Mouse (Mus musculus): ENCODE measurements around the gene Olfr976. TPM values are rescaled to one million over a fixed set of nuclear protein-coding genes. Genes with fewer than 3 reads are reported as not detected.
"Not testable (repeated sequence)": the region's sequence is repeated elsewhere in the genome, so short reads cannot be mapped to it uniquely, and the experiment has no call there.

Olfr976 gene
- total RNA-seq (2021), result not detected

DNA sequence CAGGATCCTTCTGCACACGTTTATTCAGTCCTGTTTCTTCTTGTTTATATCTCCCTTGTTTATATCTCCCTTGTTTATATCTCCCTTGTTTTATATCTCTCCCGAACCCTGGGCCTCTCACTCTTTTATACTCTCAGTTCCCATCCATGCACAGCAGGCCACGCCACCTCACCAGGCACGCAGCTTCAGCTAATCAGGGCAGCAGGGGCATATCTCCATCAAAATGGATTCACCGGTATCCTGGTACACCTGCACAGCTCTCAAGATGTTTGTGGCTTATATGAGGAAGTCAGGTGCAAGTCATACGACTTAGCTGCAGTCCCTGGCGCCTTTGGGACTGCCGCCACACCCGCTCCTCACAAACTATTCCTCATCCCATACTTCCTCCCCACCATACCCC is at the start of gene Olfr976:
Gene Olfr976 (minus strand): TSS at position 101 of the 400 bp plus-strand sequence.
- not testable (repeated sequence) for DNase-seq

DNA sequence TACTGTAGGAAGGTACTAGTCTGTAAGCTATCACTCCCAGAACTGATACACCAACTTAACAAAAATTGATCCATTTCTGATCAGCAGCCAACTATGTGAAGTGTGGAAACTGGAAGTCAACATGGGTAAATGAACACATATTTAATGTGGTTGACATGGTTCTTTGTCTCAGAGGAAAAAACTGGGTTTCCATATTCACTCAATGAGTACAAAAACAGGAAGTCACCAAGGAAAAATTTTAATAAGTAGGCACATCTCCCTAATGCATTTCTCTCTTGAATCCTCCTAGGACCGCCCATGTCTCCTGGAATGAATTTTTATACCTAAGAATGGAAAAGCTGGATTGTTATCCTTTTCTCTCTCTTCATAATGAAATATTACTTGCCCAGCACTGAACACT is 48.5 kb upstream of the Olfr976 start, which contains the start of gene Olfr980:
Gene Olfr980 (minus strand): TSS at position 101 of the 400 bp plus-strand sequence.
- DNase-seq, result no peak

DNA sequence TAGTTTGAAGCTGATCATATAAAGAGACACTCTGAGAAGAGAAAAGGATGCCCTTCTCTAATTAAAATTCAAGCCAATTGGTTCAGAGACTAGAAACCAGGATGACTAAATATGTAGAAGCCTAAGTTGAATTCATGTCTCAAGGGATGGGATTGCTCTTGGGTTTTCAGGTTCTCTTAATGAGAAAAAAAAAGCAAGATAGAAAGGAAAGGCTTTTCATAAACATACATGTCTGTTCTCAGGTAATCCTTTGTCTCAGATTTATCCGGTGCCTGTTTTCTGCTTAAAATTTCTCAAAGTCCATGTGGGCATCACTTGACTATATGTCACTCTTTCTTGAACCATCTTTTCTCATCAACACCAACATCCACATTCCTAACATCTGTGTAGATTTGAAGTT is 42.4 kb upstream of the Olfr976 start, which contains the start of gene Olfr979:
Gene Olfr979 (minus strand): TSS at position 101 of the 400 bp plus-strand sequence.
- no peak for DNase-seq

DNA sequence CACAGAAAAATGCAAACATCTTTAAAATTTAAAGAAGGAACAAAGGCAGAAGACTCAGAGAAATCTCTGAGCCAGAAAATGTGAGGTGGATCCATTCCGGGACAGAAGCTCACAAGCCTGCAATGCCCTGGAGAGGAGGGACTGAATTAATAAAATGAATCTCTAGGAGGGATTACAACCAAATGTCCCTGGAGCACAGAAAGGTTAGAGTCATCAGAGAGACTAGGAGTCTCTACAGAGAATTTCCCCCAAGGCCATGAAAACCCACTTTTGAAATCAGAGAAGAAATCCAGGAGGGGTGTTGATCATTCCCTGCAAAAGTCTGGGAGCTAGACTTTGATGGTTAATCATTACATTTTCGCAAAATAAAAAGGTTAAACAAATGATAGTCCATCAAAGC is 30.9 kb upstream of the Olfr976 start, which contains the start of gene Olfr978:
Gene Olfr978 (plus strand): TSS at position 301 of the 400 bp plus-strand sequence.
- no peak for DNase-seq

DNA sequence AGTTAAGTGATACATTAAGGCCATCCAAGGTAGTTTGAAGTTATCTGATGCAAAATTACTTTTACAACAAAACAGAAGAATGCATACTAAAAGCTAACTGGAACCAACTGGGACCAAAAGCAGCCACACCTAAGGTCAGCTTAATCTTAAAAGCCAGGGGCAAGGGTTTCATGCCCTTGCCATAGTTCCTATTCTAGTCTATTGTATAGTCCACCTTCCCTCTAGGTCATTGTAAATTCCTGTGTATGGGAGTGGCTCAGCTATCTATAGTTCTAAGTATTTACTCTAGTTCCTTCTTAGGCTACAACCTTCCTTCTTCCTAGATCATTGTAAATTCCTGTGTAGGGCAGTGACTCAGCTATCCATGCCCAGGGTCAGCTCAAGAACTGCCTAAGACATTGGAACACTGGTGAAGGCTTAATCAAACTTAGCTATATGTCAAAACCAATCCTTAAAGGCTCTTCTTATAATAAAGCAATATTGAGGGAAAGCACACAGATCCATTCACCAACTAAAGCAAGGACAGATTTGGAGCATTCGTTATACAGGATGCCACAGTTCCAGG is 15.7 kb upstream of the Olfr976 start:
- not testable (repeated sequence) for DNase-seq

DNA sequence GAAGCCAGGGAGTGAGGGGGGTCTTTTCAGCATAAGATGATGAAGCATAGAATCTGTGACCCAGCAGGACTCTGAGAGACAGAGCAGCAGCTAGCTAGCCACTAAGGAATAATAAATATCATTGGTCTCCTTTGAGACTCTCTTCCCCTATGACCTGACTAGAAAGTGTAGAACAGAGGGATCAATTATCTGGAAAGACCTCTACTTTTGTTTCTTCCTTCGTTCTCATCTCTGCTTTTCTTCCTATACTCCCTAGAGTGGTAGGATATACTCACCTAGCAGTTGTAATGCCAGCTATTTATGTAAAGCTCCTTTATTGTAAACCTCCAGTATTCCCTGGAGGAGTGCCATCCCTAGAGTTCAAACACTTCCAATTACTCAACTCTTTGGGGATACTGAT is 9.0 kb downstream of the Olfr976 start, which contains the start of gene Olfr975:
Gene Olfr975 (minus strand): TSS at position 101 of the 400 bp plus-strand sequence.
- no peak for DNase-seq

DNA sequence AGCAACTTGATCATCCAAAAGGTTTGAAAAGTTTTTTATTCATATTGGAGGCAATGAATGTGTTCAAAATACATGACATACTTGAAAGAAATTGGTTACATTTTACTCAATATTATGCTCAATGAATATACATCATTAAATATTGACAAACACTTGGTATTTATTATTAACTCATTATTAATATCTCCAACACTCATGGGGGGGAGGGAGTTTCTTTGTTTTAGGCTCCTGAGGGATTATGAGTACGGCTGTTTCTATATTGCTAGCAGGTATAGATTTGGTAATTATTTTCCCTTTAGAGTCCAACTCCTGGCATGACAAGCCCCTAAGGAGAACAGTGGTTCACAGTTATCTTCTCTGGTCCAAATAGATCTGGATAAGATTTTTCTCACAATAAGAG is 23.7 kb downstream of the Olfr976 start, which contains the start of gene Olfr974:
Gene Olfr974 (plus strand): TSS at position 301 of the 400 bp plus-strand sequence.
- DNase-seq, result no peak

DNA sequence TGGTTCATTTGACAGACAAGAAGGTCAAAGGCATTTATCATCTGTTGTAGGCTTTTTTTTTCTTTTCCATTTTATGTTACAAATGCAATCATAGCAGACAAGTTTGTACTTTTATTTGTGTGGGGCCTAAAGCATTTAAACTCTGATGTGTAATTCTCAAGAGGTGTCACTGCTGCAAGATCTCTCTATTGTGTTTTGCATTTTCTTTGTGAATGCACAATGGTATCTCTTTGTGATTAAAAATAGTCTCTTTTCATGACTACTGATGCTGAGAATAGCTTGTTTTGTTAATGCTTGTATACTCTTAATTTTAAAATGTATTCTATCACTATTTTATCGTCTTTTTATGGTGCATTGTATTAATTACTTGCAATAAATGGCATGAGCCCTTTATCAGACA is 32.1 kb downstream of the Olfr976 start:
- not testable (repeated sequence) for DNase-seq

DNA sequence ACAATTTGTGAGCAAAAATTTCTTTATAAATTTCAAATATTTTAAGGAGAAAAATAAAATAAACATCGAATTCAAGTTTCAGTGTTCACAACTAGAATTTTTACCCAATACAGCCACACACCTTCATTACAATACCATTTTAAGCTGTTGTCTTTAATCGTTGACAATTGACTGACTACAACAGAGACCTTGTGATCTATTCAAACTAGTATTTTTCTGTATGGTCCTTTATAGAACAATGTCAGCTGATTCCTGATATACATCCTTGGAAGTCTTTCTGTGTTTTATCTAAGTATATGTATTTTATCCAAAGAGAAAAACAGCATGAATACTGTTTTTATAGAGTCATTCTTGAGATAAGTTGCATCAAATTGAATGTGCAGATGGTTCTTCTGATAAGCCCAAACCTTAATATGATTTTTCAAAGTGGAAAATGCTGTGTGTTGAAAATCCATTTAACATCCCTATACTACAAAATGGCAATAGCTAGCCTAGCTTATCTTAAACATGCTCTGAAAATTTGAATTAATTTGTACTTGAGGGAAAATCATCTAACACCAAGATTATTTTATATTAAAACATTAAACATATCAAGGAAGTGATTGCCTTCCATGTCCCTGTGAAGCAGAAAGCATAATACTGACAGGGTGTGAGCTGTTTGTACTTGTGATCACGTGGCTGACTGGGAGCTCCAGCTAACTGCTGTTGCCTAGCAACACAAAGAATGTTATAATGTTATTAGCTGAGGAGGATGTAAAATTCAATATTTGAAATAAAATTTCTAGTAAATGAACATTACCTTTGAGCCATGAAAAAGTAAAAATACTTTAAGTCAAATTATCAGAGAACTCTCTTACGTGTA is 32.7 kb downstream of the Olfr976 start:
- not testable (repeated sequence) for DNase-seq

DNA sequence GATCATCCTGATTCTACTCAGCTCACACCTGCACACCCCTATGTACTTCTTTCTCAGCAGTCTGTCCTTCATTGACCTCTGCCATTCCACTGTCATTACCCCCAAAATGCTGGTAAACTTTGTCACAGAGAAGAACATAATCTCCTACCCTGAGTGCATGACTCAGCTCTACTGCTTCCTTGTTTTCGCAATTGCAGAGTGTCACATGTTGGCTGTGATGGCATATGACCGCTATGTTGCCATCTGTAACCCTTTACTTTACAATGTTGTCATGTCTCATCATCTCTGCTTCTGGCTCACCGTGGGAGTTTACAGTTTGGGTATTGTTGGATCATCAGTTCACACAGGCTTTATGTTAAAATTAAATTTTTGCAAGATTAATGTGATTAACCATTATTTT is 51.0 kb downstream of the Olfr976 start:
- DNase-seq, result no peak

DNA sequence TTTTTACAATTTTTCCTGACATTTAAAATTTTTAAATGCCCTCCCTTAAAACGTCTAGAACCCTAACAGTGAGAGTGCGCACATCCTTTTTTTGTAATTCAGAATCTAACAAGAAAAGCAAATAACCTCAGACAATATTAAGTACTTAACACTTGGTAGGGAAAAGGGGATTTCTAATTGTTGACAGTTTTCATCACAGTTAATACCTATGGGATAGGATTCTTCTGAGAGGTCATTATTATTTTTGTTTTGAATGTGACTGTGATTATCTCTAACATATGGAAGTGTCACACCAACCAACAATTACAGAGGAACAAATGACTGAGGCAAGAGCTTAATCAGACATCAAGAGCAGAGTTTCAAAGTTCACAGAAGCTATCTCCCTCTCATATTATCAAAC is 53.9 kb downstream of the Olfr976 start, which contains the start of gene Olfr229:
Gene Olfr229 (plus strand): TSS at position 301 of the 400 bp plus-strand sequence.
- no peak for DNase-seq

DNA sequence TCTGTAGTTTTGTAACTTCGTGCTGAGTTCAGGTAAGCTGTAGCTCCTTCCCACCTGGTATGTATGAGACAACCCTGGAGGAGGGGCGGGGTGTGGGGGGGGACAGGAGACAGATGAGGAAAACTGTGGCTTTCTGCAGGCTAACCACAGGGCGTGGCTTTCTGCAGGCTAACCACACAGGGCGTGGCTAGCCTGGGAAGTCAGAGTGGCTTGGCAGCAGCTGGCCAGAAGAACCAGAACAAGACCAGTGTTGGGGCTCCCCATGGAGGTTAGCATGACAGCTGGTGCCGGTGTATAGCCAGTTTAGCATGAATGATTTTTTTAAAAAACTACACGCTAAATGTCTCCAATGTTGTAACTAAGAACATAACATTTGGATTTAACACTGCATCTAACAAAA is 55.8 kb downstream of the Olfr976 start:
- no peak for DNase-seq

Other genes with a start within 250 kb of the Olfr976 start
- not detected for gene Olfr965, start 249.8 kb downstream of the Olfr976 start, total RNA-seq (2021)
- gene Olfr150, start 230.2 kb downstream of the Olfr976 start, total RNA-seq (2021), result not detected
- not detected for gene Olfr967, start 214.9 kb downstream of the Olfr976 start, total RNA-seq (2021)
- not detected for gene Olfr968, start 177.9 kb downstream of the Olfr976 start, total RNA-seq (2021)
- not detected for gene Olfr969, start 170.2 kb downstream of the Olfr976 start, total RNA-seq (2021)
- not detected for gene Olfr970, start 152.3 kb downstream of the Olfr976 start, total RNA-seq (2021)
- not detected for gene Olfr971, start 124.3 kb downstream of the Olfr976 start, total RNA-seq (2021)
- not detected for gene Olfr972, start 94.7 kb downstream of the Olfr976 start, total RNA-seq (2021)
- gene Olfr229, start 53.8 kb downstream of the Olfr976 start, total RNA-seq (2021), result not detected
- gene Olfr974, start 23.6 kb downstream of the Olfr976 start, total RNA-seq (2021), result not detected
- not detected for gene Olfr975, start 9.1 kb downstream of the Olfr976 start, total RNA-seq (2021)
- gene Olfr978, start 31.0 kb upstream of the Olfr976 start, total RNA-seq (2021), result not detected
- gene Olfr979, start 42.3 kb upstream of the Olfr976 start, total RNA-seq (2021), result not detected
- not detected for gene Olfr980, start 48.4 kb upstream of the Olfr976 start, total RNA-seq (2021)
- gene Olfr981, start 60.3 kb upstream of the Olfr976 start, total RNA-seq (2021), result not detected
- not detected for gene Olfr982, start 112.7 kb upstream of the Olfr976 start, total RNA-seq (2021)
- not detected for gene Olfr983, start 132.5 kb upstream of the Olfr976 start, total RNA-seq (2021)
- not detected for gene Olfr984, start 153.1 kb upstream of the Olfr976 start, total RNA-seq (2021)
- gene Olfr985, start 169.1 kb upstream of the Olfr976 start, total RNA-seq (2021), result not detected
- gene Tmem225, start 187.0 kb upstream of the Olfr976 start, total RNA-seq (2021), result not detected
- gene Olfr986, start 219.8 kb upstream of the Olfr976 start, total RNA-seq (2021), result not detected
- 1 to 10 TPM; 3.9 to 4.0 TPM for gene Zfp202, start 231.2 kb upstream of the Olfr976 start, total RNA-seq (2021)

Data from heart, postnatal 4 days (tissue).